8 mouse cellular contexts compared by ENCODE assay signal in the genomic region with DNA sequence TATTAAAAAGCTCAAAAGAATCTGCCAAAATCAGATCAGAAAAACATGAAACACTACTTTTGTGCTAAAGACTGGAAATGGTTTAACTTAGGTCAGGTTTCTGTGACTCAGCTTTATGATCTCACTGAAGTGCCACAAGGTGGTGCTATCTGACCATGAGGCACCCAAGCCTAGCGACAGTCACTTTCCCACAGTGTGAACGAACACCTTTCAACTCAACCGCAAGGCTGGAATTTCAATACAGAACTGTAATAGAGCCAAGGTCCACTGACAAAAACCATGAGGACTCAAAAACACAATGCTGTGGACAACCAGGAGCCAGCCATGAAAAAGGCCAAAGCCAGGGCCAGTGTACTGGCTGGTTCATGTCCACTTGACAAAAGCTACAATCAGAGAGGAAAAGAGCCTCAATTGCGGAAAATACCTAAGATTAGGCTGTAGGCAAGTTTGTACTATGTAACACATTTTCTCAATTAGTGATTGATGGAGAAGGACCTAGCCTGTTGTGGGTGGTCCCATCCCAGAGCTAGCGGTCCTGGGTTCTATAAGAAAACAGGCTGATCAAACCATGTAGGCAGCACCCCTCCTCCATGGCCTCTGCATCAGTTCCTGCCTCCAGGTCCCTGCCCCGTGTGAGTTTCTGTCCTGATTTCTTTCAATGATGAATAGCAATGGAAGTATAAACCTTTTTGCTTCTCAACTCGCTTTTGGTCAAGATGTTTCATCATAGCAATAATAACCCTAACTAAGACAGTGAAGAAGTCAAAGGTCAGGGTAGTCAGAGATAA. TPM values are rescaled to one million over a fixed set of nuclear protein-coding genes. Genes with fewer than 3 reads are reported as not detected.
A peak's percentile ranks its signal among the peaks of the same experiment; 100 is the strongest.
DNase-seq lines count a peak whose midpoint lies in the region; ATAC-seq and TF ChIP-seq lines count a peak whose summit lies in the region.

No protein-coding gene starts in this region.

- in situ Hi-C loops in Patski (cut with MboI; ENCODE audit: low pct_unique_long_range_greater_than_20kb) = no loop called here

- no peak overlapping the region for H3K4me3 ChIP-seq in midbrain, embryonic 13.5 days (replicated peaks)
- no peak overlapping the region for H3K4me3 ChIP-seq in midbrain, embryonic 10.5 days
- H3K4me3 ChIP-seq in liver, embryonic 15.5 days (replicated peaks) = no peak overlapping the region

- ATAC-seq in midbrain, embryonic 13.5 days = 0 out of 2 replicates have a peak, but pooled peaks have one; percentile 43
- no peak for ATAC-seq in Patski
- ATAC-seq in common myeloid progenitor, adult 5-6 weeks (replicated peaks; ENCODE audit: low read depth, poor library complexity, severe bottlenecking) = peak; percentile 90
- ATAC-seq in inflammation-experienced regulatory T-cells, adult 6 months = peak; percentile 93
- peak; percentile 47; the same call in 1 of the 2 replicates for ATAC-seq in liver, embryonic 15.5 days (ENCODE audit: insufficient read depth)

- DNase-seq in midbrain, embryonic 10.5 days (ENCODE audit: low spot score) = no peak
- DNase-seq in Patski (ENCODE audit: low read depth, low spot score) = no peak
- peak; percentile 59 to 64 for DNase-seq in right cerebral cortex, postnatal 10 days (ENCODE audit: low spot score in 2 of 2)
- DNase-seq in gastrocnemius, adult 8-10 months (ENCODE audit: low spot score in 2 of 2) = no peak

- no peaks in the 10 kb centered on the region for H3K9me3 ChIP-seq in midbrain, embryonic 13.5 days
- H3K9me3 ChIP-seq in midbrain, embryonic 10.5 days (replicated peaks) = no peaks in the 10 kb centered on the region
- H3K9me3 ChIP-seq in liver, embryonic 15.5 days (replicated peaks) = no peaks in the 10 kb centered on the region

- peaks cover 51% of the 10 kb centered on the region for H3K36me3 ChIP-seq in midbrain, embryonic 13.5 days
- H3K36me3 ChIP-seq in midbrain, embryonic 10.5 days = peaks cover 97% of the 10 kb centered on the region
- H3K36me3 ChIP-seq in liver, embryonic 15.5 days (replicated peaks) = peaks cover 93% of the 10 kb centered on the region

- no peaks in the 10 kb centered on the region for H3K27me3 ChIP-seq in midbrain, embryonic 13.5 days
- H3K27me3 ChIP-seq in midbrain, embryonic 10.5 days (ENCODE audit: low read depth, poor library complexity, severe bottlenecking) = no peaks in the 10 kb centered on the region
- H3K27me3 ChIP-seq in Patski = no peaks in the 10 kb centered on the region
- no peaks in the 10 kb centered on the region for H3K27me3 ChIP-seq in liver, embryonic 15.5 days

- H3K4me1 ChIP-seq in midbrain, embryonic 13.5 days (replicated peaks) = no peaks in the 10 kb centered on the region
- no peaks in the 10 kb centered on the region for H3K4me1 ChIP-seq in midbrain, embryonic 10.5 days
- peaks cover 11% of the 10 kb centered on the region for H3K4me1 ChIP-seq in liver, embryonic 15.5 days (replicated peaks)

- TF ChIP-seq CTCF in Patski (IDR thresholded peaks at IDR 0.05) = peak; percentile 73

- no peak overlapping the region for H3K9ac ChIP-seq in midbrain, embryonic 13.5 days (replicated peaks)
- H3K9ac ChIP-seq in liver, embryonic 15.5 days = no peak overlapping the region

- CTCF ChIA-PET in Patski (lab: Charles Lee) = interaction anchor here (1.3 to 1.6 kb wide), 4 partner anchors 12 to 70 kb away, joined by 4 to 10 read pairs (median 4); no protein-coding TSS in a partner anchor

- H3K4me2 ChIP-seq in midbrain, embryonic 13.5 days (replicated peaks) = no peak overlapping the region
- no peak overlapping the region for H3K4me2 ChIP-seq in liver, embryonic 15.5 days

- H3K27ac ChIP-seq in midbrain, embryonic 13.5 days = no peak overlapping the region
- no peak overlapping the region for H3K27ac ChIP-seq in midbrain, embryonic 10.5 days (replicated peaks)
- H3K27ac ChIP-seq in liver, embryonic 15.5 days (replicated peaks) = no peak overlapping the region

- POLR2A ChIA-PET in Patski (lab: Charles Lee) = interaction anchor here (0.7 kb wide), 1 partner anchor 81 kb away, joined by 3 read pairs; no protein-coding TSS in a partner anchor

- 64% methylated on average over 7 of the region's 7 CpGs for WGBS in midbrain, embryonic 13.5 days
- WGBS in midbrain, embryonic 10.5 days = 80% methylated on average over 7 of the region's 7 CpGs
- 67% methylated on average over 7 of the region's 7 CpGs for WGBS in liver, embryonic 15.5 days (ENCODE audit: insufficient replicate concordance)

RNA-seq across cellular contexts. Expression of a gene that starts 18.1 kb away (rescaled TPM):
- 0.55 and 1.0 TPM in 2 replicates for polyA plus RNA-seq in midbrain, embryonic 13.5 days (2015; fragmentation: Nextera tagmentation; extraction: Ambion mirVana)
- polyA plus RNA-seq in midbrain, embryonic 10.5 days (2016; fragmentation: Nextera tagmentation; extraction: Ambion mirVana) = 0.79 and 1.3 TPM in 2 replicates
- 0.54 TPM for polyA plus RNA-seq in Patski (2021)
- total RNA-seq in common myeloid progenitor, adult 5-6 weeks (2017) = not detected in 2 replicates
- polyA plus RNA-seq in inflammation-experienced regulatory T-cells, adult 6 months (2017; shearing (Covaris generic)) = 1 to 10 TPM in 1 of 3 experiments, under 1 TPM in 2; 0.24 to 1.3 (median 0.59) TPM
- 1.4 and 1.6 TPM in 2 replicates for polyA plus RNA-seq in liver, embryonic 15.5 days (2015; fragmentation: Nextera tagmentation; extraction: Ambion mirVana)
- total RNA-seq in gastrocnemius, adult 8-10 months (2022) = under 1 TPM; 0.46 to 0.86 (median 0.68) TPM

RNA-seq across cellular contexts. Expression of a gene that starts 21.2 kb away (rescaled TPM):
- polyA plus RNA-seq in midbrain, embryonic 13.5 days (2015; fragmentation: Nextera tagmentation; extraction: Ambion mirVana) = 174 and 180 TPM in 2 replicates
- polyA plus RNA-seq in midbrain, embryonic 10.5 days (2016; fragmentation: Nextera tagmentation; extraction: Ambion mirVana) = 244 and 256 TPM in 2 replicates
- 141 TPM for polyA plus RNA-seq in Patski (2021)
- total RNA-seq in common myeloid progenitor, adult 5-6 weeks (2017) = 331 and 353 TPM in 2 replicates
- 100 to 1,000 TPM; 198 to 359 (median 205) TPM for polyA plus RNA-seq in inflammation-experienced regulatory T-cells, adult 6 months (2017; shearing (Covaris generic))
- polyA plus RNA-seq in liver, embryonic 15.5 days (2015; fragmentation: Nextera tagmentation; extraction: Ambion mirVana) = 79.2 and 82.0 TPM in 2 replicates
- total RNA-seq in gastrocnemius, adult 8-10 months (2022) = 100 to 1,000 TPM in 3 of 4 experiments, 10 to 100 TPM in 1; 95.8 to 107 (median 105) TPM

RNA-seq across cellular contexts. Expression of a gene that starts 33.8 kb away (rescaled TPM):
- polyA plus RNA-seq in midbrain, embryonic 13.5 days (2015; fragmentation: Nextera tagmentation; extraction: Ambion mirVana) = 10.3 and 12.9 TPM in 2 replicates
- 22.1 and 25.0 TPM in 2 replicates for polyA plus RNA-seq in midbrain, embryonic 10.5 days (2016; fragmentation: Nextera tagmentation; extraction: Ambion mirVana)
- 62.2 TPM for polyA plus RNA-seq in Patski (2021)
- total RNA-seq in common myeloid progenitor, adult 5-6 weeks (2017) = 0.68 and 1.0 TPM in 2 replicates
- polyA plus RNA-seq in inflammation-experienced regulatory T-cells, adult 6 months (2017; shearing (Covaris generic)) = 10 to 100 TPM in 2 of 3 experiments, 1 to 10 TPM in 1; 8.5 to 14.5 (median 11.7) TPM
- polyA plus RNA-seq in liver, embryonic 15.5 days (2015; fragmentation: Nextera tagmentation; extraction: Ambion mirVana) = 12.5 and 14.0 TPM in 2 replicates
- total RNA-seq in gastrocnemius, adult 8-10 months (2022) = 1 to 10 TPM; 2.0 to 4.9 (median 2.6) TPM

Comparison
In these comparisons a context has a peak if more than half of its experiments do, and no peak if none do; other contexts are left out.
1. DNase-seq: peak in right cerebral cortex, postnatal 10 days (2 of 2); none in midbrain, embryonic 10.5 days (single experiment), Patski (single experiment) and gastrocnemius, adult 8-10 months (0 of 2).